Comparison of ENCODE assay signal across 8 mouse cellular contexts in the genomic region with DNA sequence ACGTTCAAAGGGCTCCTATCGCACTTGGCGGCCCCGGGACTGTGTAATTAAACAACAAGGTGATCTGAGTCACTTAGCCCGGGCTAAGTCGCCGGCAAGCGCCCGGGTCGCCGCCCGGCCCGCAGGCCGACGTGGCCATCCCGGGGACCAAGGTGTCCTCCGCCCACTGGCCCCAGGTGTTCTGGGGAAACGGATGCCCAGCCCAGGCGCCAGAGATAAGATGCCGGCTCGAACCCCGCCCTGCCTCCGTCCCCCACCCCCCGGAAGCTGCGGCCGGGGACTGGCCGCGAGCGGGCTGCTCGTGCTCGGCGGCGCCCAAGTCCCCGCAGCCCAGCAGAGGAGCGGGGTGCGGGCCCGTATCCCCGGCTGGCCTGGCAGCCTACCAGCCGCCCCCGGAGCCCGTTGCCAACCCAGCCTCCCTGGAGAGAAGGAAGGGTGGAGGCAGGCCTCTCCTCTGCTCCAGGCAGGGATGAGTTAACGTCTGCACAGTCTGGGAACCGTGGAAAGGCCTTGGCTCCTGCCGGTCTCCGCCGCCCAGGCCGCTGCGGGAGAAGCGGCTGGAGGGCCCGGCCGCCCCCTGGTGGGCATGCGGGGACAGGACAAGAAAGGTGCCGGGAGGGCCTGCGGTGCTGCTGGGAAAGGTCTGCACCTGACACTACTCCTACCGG. TPM values are rescaled to one million over a fixed set of nuclear protein-coding genes. Genes with fewer than 3 reads are reported as not detected.
A peak's percentile ranks its signal among the peaks of the same experiment; 100 is the strongest.
DNase-seq lines count a peak whose midpoint lies in the region; ATAC-seq and TF ChIP-seq lines count a peak whose summit lies in the region.

No protein-coding gene starts in this region.

- DNase-seq in Patski (ENCODE audit: low read depth, low spot score): no peak
- peak; percentile 86 for DNase-seq in cerebellum, adult 9-10 months
- peak; percentile 63 to 83 for DNase-seq in frontal cortex, adult 2 months (ENCODE audit: extremely low spot score in 1 of 2, low spot score in 1 of 2)
- DNase-seq in hindbrain, embryonic 11.5 days (ENCODE audit: low spot score): peak; percentile 93
- peak; percentile 79 to 81 for DNase-seq in layer of hippocampus, postnatal 36 days
- peak; percentile 81 for DNase-seq in lung, postnatal 25 days (ENCODE audit: low spot score)
- peak; percentile 95 for DNase-seq in retina, embryonic 14.5 days (ENCODE audit: low spot score)
- peak; percentile 72 for DNase-seq in urinary bladder, adult 2 months (ENCODE audit: low spot score)

- H3K4me3 ChIP-seq in hindbrain, embryonic 11.5 days (ENCODE audit: low read depth, low read length): peak overlapping the region; percentile 81

- peaks cover 2% of the 10 kb centered on the region; the same call in 1 of the 2 replicates for H3K4me1 ChIP-seq in hindbrain, embryonic 11.5 days (replicated peaks; ENCODE audit: control insufficient read depth, insufficient read depth, low read length)

- peak overlapping the region; percentile 67 for H3K27ac ChIP-seq in hindbrain, embryonic 11.5 days (ENCODE audit: low read depth, low read length)

- CTCF ChIA-PET in Patski (lab: Charles Lee): interaction anchor here (0.6 to 1.2 kb wide), 3 partner anchors 14 to 90 kb away, joined by 3 to 4 read pairs (median 3); no protein-coding TSS in a partner anchor

- in situ Hi-C loops in Patski (cut with MboI; ENCODE audit: low pct_unique_long_range_greater_than_20kb): loop anchor here (5.0 kb wide), 2 partner anchors 47 to 102 kb away; partner anchors contain the start of gene Bmpr1a

- no peaks in the 10 kb centered on the region for H3K27me3 ChIP-seq in Patski
- no peaks in the 10 kb centered on the region; the same call in 1 of the 2 replicates for H3K27me3 ChIP-seq in hindbrain, embryonic 11.5 days (ENCODE audit: control insufficient read depth, insufficient read depth, low read length)

- peak overlapping the region; percentile 88 for H3K4me2 ChIP-seq in hindbrain, embryonic 11.5 days (replicated peaks; ENCODE audit: low read depth, low read length)

- peak overlapping the region; percentile 90 for H3K9ac ChIP-seq in hindbrain, embryonic 11.5 days (ENCODE audit: low read depth, low read length)

- H3K9me3 ChIP-seq in hindbrain, embryonic 11.5 days (ENCODE audit: control insufficient read depth, low read length): no peaks in the 10 kb centered on the region

- POLR2A ChIA-PET in Patski (lab: Charles Lee): no interaction called here

- ATAC-seq in Patski: peak; percentile 94
- peak; percentile 96 for ATAC-seq in hindbrain, embryonic 11.5 days (ENCODE audit: low FRiP score)

- WGBS in hindbrain, embryonic 11.5 days: under 1% methylated on average over 55 of the region's 55 CpGs

- TF ChIP-seq CTCF in Patski (IDR thresholded peaks at IDR 0.05): no peak

- H3K36me3 ChIP-seq in hindbrain, embryonic 11.5 days (ENCODE audit: control insufficient read depth, insufficient read depth, low read length): no peaks in the 10 kb centered on the region

RNA-seq across cellular contexts. Expression of gene 9230112D13Rik, which starts 26.5 kb away (rescaled TPM):
- polyA plus RNA-seq in Patski (2021): not detected
- not detected in 2 replicates for polyA plus RNA-seq in frontal cortex, adult 2 months (2012; rRNA removed)
- not detected in 2 replicates for polyA plus RNA-seq in hindbrain, embryonic 11.5 days (2014; fragmentation: Nextera tagmentation; extraction: Ambion mirVana)
- not detected for total RNA-seq in layer of hippocampus, postnatal 36 days (2021)
- 0.08 TPM in 1 of 2 replicates, not detected in the other for polyA plus RNA-seq in urinary bladder, adult 2 months (2012; rRNA removed)

RNA-seq across cellular contexts. Expression of gene Ldb3, which starts 39.3 kb away (rescaled TPM):
- 0.46 TPM for polyA plus RNA-seq in Patski (2021)
- polyA plus RNA-seq in frontal cortex, adult 2 months (2012; rRNA removed): 4.9 and 5.0 TPM in 2 replicates
- polyA plus RNA-seq in hindbrain, embryonic 11.5 days (2014; fragmentation: Nextera tagmentation; extraction: Ambion mirVana): 0.28 and 0.29 TPM in 2 replicates
- 1 to 10 TPM; 3.4 to 4.0 TPM for total RNA-seq in layer of hippocampus, postnatal 36 days (2021)
- 43.3 and 50.5 TPM in 2 replicates for polyA plus RNA-seq in urinary bladder, adult 2 months (2012; rRNA removed)

RNA-seq across cellular contexts. Expression of gene Bmpr1a, which starts 46.0 kb away (rescaled TPM):
- 53.2 TPM for polyA plus RNA-seq in Patski (2021)
- 23.8 and 28.0 TPM in 2 replicates for polyA plus RNA-seq in frontal cortex, adult 2 months (2012; rRNA removed)
- 44.9 and 48.9 TPM in 2 replicates for polyA plus RNA-seq in hindbrain, embryonic 11.5 days (2014; fragmentation: Nextera tagmentation; extraction: Ambion mirVana)
- total RNA-seq in layer of hippocampus, postnatal 36 days (2021): 10 to 100 TPM; 40.2 to 40.7 TPM
- 47.7 and 56.2 TPM in 2 replicates for polyA plus RNA-seq in urinary bladder, adult 2 months (2012; rRNA removed)

RNA-seq across cellular contexts. Expression of gene Opn4, which starts 50.8 kb away (rescaled TPM):
- not detected for polyA plus RNA-seq in Patski (2021)
- 0.04 and 0.10 TPM in 2 replicates for polyA plus RNA-seq in frontal cortex, adult 2 months (2012; rRNA removed)
- polyA plus RNA-seq in hindbrain, embryonic 11.5 days (2014; fragmentation: Nextera tagmentation; extraction: Ambion mirVana): not detected in 2 replicates
- not detected for total RNA-seq in layer of hippocampus, postnatal 36 days (2021)
- not detected in 2 replicates for polyA plus RNA-seq in urinary bladder, adult 2 months (2012; rRNA removed)
